Mouse (Mus musculus): ENCODE data around the gene Gk5.
"Not testable (repeated sequence)": the region's sequence is repeated elsewhere in the genome, so short reads cannot be mapped to it uniquely, and the experiment has no call there.

Gk5 gene

DNA sequence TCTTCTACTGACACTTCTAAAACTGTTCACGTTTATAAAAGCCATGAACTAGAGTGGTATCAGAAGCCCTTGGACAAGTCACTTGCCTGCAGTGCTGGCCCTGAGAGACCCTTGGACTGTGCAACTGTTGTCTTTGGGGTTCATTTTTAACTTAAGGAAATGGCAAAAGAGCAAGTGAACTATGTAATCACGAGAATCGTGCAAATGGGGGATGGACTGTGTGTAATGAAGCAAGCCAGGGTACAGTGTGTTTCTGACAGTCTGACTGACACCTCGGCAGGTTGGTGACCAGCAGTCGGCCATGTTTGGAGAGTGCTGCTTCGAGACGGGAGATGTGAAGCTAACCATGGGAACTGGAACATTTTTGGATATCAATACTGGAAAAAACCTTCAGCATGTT, 33.6 kb downstream of the Gk5 start:
- no peak for DNase-seq

DNA sequence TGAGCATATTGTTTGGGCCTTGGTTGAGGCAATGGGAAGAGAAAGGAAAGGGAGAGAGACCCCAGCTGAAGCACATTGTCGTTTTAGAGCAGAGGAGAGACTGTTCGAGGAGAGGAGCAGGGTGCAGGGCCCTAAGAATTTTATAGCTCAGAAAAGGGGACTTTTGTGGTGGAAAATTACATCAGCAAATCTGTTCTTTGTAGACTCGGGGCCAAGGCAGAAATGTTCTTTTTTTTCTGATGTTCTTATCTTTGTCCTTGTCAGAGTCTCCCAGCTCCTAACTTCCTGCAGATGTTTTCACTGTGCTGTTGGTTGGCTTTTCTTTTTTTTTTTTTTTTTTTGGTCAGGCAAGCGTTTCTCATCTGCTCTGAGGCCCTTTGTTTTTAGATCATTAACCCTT, 39.3 kb downstream of the Gk5 start:
- no peak for DNase-seq

DNA sequence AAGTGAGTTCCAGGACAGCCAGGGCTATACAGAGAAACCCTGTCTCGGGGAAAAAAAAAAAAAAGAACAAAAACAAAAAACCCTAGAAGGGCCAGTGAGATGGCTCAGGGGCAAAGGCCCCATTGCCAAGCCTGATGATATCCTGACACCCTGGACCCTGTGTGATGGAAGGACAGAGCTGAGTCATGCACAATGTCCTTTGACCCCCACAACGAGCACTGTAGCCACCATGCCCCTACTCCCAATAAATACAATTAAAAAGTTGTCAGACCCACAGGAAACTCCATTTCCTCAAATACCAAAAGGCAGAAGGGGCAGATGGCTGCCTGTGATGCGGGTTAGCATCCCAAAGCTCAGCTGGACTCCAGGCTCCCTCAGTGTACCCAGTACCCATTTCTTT, 39.9 kb downstream of the Gk5 start:
- no peak for DNase-seq

DNA sequence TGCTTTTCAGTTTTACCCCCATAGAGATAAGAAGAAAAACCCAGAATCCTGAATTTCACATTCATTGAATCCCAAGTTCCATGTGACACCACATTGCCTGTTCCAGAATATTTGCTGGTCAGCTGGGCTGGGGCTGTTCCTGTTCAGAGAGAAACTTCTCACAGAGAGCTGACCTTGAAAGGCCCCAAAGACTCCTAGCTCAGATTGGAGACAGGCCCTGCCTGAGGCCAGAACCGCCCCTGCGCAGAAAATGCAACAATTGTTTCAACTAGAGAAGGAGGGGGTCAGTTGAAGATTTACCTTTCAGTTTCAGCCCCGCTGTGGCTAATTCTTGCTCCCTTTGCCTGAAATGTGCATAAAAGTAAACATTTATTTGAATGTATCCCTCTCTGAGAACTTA, 41.6 kb downstream of the Gk5 start:
- DNase-seq = no peak

DNA sequence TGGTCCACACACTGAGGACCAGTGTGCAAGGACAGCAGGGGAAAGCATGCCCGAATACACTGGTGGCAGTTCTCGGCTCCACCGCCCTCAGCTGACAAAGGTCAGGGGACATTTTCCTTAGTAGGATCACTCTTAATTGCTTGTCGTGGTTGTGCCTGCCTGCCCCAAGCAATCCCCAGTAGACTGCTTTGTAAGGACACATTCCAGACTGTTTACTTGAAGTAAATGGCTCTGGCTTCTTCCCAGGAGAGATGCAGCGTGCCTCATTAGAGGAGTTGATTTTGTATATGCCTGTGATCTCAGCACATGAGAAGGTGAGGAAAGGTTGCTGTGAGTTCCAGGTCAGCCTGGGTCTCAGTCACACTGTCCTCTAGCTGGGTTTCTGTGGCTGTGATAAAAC, 43.3 kb downstream of the Gk5 start:
- DNase-seq = no peak

DNA sequence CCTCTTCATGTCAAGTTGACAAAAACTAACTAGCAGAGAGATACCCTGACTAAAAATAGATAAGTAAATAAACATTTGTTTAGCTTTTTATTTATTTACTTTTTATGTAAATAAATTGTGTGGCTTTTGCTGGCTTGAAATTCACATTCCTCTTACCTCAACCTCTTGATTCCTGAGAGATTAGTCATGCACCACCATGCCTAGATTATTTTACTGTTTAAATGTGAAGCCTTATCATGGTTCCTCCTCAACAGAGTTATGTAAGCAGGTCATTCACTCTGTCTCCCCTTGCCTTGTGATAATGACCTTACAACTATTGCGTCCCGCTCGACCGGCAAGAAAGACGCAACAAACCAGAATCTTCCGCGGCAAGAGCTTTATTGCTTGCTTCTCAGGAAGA, 44.3 kb downstream of the Gk5 start:
- DNase-seq = no peak

DNA sequence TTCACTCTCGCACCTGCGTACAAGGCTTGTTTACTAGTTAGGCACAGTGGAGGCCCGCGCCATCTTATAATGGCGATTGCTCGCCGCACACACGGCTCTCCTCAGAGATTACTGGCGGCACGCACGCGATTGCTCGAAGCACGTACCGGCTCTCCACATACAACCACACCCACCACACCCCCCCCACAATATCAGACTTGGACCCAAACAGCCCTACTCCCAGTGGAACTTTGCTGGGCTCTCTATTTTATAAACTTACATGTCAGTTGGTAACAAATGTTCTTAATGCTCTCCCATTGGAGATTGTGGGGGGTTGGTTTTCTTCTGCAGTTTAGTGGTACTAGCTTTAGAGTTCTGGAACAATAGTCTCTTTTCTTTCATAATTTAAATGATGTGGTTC, 44.8 kb downstream of the Gk5 start:
- not testable (repeated sequence) for DNase-seq

DNA sequence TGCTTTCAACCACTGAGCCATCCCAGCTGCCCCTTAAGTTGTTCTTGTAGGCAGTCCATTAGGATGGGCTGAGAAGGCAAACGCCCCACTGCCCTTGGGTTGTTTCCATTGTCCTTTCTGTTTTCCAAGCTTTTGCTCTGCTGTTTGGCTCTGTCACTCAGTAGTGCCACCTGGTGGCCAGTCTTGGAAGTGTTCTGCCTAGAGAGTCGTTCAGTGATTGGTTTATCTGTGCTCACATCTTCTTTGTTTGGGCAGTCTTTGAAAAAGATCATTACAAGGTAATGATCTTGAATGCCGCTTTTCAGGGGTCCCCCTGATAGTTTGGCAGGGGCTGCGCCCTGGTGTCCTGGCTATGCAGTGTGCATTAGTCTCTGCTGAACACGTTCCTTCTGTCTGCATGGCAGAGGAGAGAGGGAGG, 48.0 kb downstream of the Gk5 start:
- DNase-seq = peak; percentile 74

DNA sequence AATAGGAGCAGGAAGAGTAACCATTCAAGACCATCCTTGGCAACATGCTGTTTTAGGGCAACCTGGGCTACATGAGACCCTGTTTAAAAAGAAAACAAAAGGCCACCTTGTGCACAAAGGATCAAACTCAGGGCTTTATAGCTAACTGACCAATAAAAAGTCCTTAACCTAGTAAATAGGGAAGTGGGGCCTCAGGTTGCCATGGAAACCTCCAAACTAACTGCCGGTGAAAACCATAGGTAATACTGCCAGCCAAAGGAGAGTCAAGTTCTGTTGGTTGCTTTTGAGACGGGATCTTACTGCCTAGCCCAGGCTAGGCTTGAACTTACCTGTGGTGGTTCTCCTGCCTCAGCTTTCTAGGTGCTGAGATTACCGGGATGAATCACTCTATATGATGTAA, 51.4 kb downstream of the Gk5 start:
- peak; percentile 10 for DNase-seq

DNA sequence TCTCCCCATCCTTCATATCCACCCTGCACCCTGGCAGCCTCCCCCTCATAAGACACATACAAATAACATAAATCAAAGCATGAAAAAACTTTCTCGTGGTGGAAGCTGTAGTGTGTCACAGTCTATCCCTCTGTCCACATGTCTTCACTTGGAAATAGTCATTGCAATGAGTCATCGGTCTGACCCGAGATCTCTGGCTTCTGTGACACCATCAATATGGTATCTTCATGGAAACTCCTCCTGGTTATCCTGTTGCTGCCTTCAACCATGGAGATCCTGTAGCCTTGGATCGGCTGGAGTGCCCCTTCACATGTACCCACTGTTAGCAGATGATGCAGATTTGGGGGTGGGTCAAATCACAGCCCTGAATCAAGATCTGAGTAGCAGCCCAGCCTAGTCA, 65.7 kb downstream of the Gk5 start:
- DNase-seq = no peak

DNA sequence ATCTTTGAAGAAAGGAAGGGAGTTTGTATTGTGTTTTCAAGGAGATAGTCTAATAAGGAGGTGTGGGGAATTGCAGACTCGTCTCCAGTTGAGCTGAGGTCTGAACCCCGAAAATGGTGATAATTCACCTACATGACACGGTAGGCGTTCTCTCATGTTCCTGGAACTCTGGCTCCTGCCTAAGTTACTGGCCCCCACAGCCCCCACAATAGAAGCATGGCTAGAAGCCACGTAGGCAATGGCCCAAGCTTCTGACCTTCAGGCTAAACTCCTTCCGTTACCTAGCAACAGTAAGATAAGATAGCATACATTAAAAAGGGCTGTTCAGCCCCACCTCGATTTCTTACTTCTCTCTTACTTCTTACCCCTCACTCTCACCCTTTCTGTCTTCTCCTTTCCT, 67.5 kb downstream of the Gk5 start:
- no peak for DNase-seq

DNA sequence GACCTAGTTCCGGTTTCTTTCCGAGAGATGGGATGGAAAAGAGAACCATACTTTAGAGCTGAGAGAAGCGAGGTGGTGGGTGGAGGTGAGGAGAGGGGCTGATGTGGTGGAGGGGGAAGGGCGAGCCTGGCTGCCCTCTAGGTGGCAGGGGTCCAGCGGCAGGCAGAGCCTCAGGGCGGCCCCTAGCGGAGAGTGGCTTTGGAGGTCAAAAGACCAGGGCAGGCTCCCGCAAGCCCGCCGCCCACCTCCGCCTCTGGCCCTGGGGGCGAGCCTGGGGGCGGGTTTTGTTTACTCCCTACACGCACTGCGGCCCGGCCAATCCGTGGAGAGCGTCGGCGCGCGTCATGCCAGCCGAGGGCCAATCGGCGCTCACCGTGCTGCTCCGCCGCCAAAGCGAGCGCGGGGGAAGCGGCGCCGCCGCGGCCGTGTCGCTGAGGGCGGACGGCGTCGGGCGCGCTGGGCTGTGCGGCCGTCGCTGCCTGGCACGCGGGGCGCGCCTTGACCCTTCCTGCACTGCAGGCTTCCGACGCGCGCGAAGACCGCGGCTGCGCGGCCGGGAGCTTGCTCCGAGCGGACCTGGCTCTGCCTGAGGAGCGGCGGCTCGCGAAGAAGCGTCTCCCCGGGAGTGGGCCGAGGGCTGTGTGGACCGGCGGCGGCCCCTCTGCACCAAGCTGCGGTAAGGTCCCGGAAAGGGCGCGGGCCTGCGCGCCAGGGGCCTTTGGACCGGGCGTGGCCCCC, 76.9 kb downstream of the Gk5 start, which contains the start of gene Tfdp2:
TSS of gene Tfdp2 (plus strand) at position 391 of the 738 bp plus-strand sequence.
- DNase-seq = peak; percentile 98

DNA sequence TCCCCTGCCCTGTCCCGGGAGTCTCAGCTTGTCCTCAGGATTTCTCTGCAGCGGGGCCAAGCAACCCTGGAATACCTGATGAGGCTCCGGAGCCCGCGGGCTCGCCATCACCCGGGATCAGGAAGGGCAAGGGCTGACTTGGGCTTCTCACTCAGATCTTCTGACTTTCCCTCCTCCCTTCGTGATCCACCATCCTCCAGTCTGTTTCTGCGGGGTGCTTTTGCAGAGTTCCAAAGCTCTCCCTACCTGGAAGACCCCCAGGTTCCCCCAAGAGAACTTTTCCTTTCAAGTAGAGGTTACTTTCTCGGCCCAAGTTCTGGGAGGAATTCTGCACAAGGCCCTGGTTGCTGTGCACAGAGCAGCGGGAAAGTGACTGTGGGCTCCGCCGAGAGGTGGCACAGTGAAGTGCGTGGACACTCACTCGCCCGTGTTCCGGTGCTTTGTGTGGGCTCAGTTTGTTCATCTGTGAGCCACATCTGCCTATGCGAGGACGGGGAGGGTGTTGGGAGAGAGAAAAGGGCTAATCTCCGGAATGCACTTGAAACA, 77.5 kb downstream of the Gk5 start:
- peak; percentile 66 for DNase-seq

DNA sequence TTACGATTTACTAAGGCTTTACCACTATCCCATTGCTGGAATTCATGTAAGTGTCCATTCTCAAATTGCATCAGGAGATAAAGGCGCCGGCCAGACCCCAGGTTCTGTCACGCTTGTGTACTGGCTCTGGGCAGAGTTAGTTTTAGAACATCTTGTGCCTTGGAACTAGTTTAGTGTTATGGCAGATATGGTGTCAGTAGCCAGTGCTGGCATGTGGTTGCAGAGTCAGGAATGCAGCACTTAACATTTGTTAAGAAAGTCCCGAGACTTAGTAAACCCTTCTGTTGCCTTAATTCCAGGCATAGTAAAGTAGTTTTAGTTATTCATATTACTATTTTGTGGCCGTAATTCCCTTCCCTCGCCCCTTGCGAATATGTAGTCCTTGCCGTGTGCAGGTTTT, 78.6 kb downstream of the Gk5 start:
- DNase-seq = no peak

DNA sequence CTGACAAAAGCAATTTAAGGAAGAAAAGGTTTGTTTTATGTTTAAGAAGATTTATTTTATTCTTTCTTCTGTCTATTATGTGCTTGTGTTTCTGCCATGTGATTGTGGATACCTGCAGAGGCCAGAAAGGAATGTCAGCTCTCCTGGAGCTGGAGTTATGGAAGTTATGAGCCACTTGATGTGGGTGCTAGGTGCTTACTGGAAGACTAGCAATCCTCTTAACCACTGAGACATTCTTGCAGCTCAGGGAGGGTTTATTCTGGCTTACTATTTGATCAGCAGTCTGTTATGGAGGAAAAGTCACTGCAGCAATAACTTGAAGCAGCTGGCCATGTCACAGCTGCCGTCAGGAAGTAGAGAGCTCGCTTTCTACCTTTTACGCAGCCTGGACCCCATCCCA, 84.5 kb downstream of the Gk5 start:
- no peak for DNase-seq

DNA sequence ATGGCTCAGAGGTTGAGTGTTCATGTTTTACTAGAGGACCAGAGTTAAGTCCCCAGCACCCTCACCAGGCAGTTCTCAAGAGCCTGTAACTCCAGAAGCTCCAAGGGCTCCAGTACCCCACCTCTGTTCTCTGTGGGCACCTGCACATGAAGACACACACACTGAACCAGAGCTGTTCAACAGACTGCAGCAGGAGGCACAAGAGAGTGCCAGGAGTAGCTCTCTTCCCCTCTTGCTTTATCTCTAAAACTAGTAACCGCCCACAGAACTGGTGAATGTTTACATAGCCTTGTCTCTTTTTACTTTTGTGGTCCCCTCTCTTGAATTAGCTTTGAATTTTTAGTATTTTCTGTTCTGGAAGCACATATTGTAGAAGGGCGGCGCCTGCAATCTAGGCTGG, 88.3 kb downstream of the Gk5 start:
- DNase-seq = no peak

DNA sequence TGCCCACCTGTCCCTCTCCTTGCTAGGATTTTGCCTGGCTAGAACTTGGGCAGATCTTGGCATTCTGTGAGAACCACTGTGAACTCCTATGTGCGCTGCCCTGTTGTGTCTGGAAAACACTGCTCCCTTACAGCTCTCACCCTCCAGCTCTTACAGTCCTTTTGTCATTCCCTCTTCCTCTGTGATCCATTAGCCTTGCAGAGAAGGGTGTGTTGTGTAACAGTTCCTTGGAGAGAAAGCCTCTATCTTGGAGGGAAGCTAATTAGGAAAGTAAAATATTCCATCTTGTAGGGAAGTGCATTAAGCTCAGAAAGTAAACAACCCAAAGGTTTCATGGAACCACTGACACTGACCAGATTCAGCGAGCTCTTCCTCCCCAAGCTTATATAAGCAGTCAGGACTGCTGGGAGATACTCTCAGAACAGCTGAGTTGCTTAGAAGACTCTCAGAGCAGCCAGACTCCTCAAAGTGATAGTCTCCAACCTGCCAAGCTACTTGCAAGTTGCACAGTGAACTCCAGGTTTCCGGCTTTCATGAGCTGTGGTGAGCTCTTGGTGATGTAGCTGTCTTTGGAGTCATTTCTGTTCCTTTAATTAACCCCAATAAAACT, 94.0 kb downstream of the Gk5 start:
- no peak for DNase-seq

DNA sequence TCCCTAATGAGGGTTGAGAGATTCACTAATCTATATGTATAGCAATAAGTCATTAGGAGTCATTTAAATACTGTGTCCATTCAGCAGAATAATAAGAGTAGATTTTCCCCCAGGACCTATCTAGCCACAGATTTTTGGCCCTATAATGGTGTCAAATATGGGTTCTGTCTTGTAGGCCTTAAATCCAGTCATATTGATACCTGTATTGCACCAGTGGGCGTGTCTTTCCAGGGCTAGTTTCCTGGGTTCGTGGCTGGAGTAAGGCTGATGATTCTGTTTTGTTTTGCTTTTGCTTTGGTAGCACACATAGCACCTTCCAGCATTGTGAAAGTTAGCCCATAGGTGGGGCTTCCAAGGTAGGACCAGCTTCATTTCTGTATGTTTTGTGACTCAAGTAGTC, 95.0 kb downstream of the Gk5 start:
- no peak for DNase-seq

DNA sequence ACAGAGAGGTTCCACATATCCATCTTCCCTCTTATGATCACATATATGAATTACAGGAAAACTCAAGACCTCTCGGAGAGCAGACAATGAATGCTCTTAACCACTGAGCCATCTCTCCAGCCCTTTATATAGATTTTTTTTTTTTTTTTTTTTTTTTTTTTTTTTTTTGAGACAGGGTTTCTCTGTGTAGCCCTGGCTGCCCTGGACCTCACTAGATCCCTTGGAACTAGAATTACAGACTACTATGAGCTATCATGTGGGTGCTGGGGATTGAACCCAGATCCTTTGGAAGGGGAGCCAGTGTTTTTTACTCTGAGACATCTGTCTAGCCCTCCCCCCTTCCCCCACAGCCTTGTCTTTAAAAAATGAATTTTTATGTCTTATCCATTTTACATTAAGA, 98.1 kb downstream of the Gk5 start:
- DNase-seq = no peak

DNA sequence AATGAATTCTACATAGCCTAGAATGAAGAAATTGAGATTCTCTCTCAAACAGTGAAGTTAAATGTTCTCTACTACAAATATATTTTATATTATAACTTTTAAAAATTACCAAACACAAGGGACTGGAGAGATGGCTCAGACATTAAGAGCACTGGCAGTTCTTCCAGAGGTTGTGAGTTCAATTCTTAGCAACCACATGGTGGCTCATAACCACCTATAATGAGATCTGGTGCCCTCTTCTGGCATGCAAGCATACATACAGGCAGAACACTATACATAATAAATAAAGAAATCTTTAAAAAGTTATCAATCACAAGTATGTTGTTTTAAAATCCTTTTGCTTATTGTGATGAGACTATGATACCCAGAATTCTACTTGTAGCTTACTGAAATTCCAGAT, 98.6 kb downstream of the Gk5 start:
- no peak for DNase-seq

DNA sequence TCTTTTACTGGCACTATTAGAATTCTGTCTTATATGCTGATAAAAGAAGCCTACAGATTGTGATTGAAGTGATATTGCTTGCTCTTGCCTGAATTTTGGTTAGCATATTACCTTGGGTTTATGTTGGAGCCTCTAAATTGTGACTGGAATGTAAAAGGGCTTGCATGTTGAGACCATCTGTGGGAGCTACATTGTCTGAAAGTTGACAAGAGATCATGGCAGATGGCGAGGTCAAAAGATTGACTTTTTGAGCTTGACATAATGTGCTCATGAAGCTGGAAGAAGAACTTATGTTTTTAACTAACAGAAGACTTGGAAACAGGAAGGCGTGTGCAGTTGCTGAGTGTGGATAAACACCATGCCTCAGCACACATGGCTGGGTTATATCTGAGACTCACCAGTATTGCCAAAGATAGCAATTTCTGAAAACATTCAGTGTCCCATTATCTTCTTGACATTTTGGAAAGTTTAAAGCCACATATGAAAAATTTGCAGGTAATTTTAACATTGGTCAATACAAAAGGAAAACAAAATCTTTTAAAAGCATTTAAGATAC, 100.0 kb downstream of the Gk5 start:
- DNase-seq = peak; percentile 56

DNA sequence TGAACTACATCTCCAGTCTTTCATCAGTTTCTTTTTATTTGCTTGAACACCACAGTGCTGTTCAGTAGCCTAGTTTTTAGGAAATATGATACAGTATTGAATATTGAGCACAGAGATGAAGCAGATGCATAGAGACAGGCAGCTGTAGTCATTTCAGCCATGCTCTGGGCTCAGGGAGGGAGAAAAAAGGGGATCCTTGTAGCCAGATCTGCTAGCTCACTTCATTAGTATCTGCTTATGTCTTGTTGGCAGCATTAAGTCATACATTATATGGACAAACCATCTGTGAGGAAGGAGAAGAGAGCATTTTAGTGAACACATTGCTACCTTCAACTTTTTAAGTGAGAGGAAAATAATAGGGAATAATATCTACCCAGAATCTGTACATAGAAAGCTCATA, 101.3 kb downstream of the Gk5 start:
- no peak for DNase-seq

DNA sequence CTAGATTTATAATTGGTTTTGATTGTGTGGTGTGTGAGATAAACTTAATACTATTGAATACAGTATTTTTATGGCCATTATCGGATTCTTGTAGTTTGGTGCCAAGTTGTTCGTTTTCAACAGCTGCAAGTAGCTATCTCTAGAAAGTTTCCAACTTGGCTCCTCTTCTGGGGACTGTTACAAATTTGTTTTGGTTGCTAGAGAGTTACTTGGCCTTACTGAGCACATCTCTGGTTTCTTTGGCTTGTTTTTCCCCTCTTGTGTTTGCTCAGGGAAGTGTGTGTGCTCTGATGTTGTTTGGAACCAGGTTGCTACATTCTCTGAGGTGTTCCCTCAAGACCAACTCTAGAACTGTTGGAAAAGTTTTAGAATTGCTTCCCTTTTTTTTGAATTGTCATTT, 104.1 kb downstream of the Gk5 start:
- DNase-seq = no peak

DNA sequence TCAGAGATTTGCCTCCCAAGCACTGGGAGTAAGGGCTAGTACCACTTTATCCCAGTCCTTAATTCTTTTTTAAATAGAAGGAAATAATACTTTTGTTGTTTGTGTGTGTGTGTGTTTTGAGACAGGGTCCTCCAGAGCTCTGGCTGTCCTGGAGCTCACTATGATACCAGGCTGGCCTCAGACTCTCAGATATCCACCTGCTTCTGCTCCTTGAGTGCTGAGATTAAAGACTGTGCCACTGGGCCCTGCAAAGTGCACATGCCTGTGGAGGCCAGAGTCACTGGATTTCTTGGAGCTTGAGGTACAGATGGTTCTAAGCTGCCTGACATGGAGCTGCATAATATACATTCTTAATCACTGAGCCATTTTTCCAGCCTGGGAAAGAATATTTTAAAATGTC, 109.1 kb downstream of the Gk5 start:
- DNase-seq = no peak
